Mouse (Mus musculus): ENCODE data around the gene Ppp3ca. TPM values are rescaled to one million over a fixed set of nuclear protein-coding genes. Genes with fewer than 3 reads are reported as not detected.

The Ppp3ca gene
- polyA plus RNA-seq, 1 experiment from 2014 or later = 145 TPM

GRCm38 (mm10) chr3:136761292-136761978, 91.5 kb downstream of the Ppp3ca start:
- Histone ChIP-seq H3K4me3 (no peak overlapping the region), H3K36me3 (replicated peaks) (no peaks in the 10 kb centered on the region), H3K9me3 (no peaks in the 10 kb centered on the region), H3K4me2 (no peak overlapping the region), H3K4me1 (peaks cover 9% of the 10 kb centered on the region; the same call in 1 of the 2 replicates), H3K9ac (no peak overlapping the region), H3K27me3 (replicated peaks) (no peaks in the 10 kb centered on the region), H3K27ac (no peak overlapping the region)
- no peak for ATAC-seq (replicated peaks)
- WGBS = 83% methylated on average over 7 of the region's 7 CpGs

- H3K27ac ChIP-seq = no peak overlapping the region
- no peak for ATAC-seq (replicated peaks)
- no peak overlapping the region for H3K9ac ChIP-seq
- H3K4me3 ChIP-seq = no peak overlapping the region
- H3K36me3 ChIP-seq (replicated peaks) = no peaks in the 10 kb centered on the region
- peaks cover 9% of the 10 kb centered on the region; the same call in 1 of the 2 replicates for H3K4me1 ChIP-seq
- no peaks in the 10 kb centered on the region for H3K9me3 ChIP-seq
- H3K4me2 ChIP-seq = no peak overlapping the region
- WGBS = 85% methylated on average over 1 of the region's 1 CpGs
- no peaks in the 10 kb centered on the region for H3K27me3 ChIP-seq (replicated peaks)
These were observed 92.0 kb downstream of the Ppp3ca start for GRCm38 (mm10) chr3:136761979-136762341.

GRCm38 (mm10) chr3:136763717-136764270, 93.9 kb downstream of the Ppp3ca start:
- Histone ChIP-seq H3K4me2 (no peak overlapping the region), H3K27me3 (replicated peaks) (no peaks in the 10 kb centered on the region), H3K9me3 (no peaks in the 10 kb centered on the region), H3K4me1 (peaks cover 9% of the 10 kb centered on the region; the same call in 1 of the 2 replicates), H3K9ac (no peak overlapping the region), H3K27ac (no peak overlapping the region), H3K36me3 (replicated peaks) (no peaks in the 10 kb centered on the region), H3K4me3 (no peak overlapping the region)
- 64% methylated on average over 5 of the region's 5 CpGs for WGBS
- ATAC-seq (replicated peaks) = no peak

GRCm38 (mm10) chr3:136765569-136765968, 95.6 kb downstream of the Ppp3ca start:
- Histone ChIP-seq H3K4me2 (no peak overlapping the region), H3K27me3 (replicated peaks) (no peaks in the 10 kb centered on the region), H3K4me3 (no peak overlapping the region), H3K36me3 (replicated peaks) (no peaks in the 10 kb centered on the region), H3K4me1 (peaks cover 9% of the 10 kb centered on the region; the same call in 1 of the 2 replicates), H3K27ac (no peak overlapping the region), H3K9me3 (no peaks in the 10 kb centered on the region), H3K9ac (no peak overlapping the region)
- 43% methylated on average over 2 of the region's 2 CpGs for WGBS
- ATAC-seq (replicated peaks) = no peak

GRCm38 (mm10) chr3:136768775-136769485, 99.0 kb downstream of the Ppp3ca start:
- WGBS = 88% methylated on average over 5 of the region's 5 CpGs

GRCm38 (mm10) chr3:136769486-136769882, 99.6 kb downstream of the Ppp3ca start:
- Histone ChIP-seq H3K9me3 (no peaks in the 10 kb centered on the region), H3K36me3 (replicated peaks) (no peaks in the 10 kb centered on the region), H3K27me3 (replicated peaks) (no peaks in the 10 kb centered on the region), H3K4me2 (no peak overlapping the region), H3K4me1 (peaks cover 11% of the 10 kb centered on the region; the same call in 1 of the 2 replicates), H3K27ac (no peak overlapping the region), H3K4me3 (no peak overlapping the region), H3K9ac (no peak overlapping the region)
- ATAC-seq (replicated peaks) = no peak
- 91% methylated on average over 1 of the region's 1 CpGs for WGBS

More at GRCm38 (mm10) chr3:136768775-136769485, 99.0 kb downstream of the Ppp3ca start:
- no peaks in the 10 kb centered on the region for H3K9me3 ChIP-seq
- no peak overlapping the region for H3K4me2 ChIP-seq
- ATAC-seq (replicated peaks) = no peak
- no peaks in the 10 kb centered on the region for H3K27me3 ChIP-seq (replicated peaks)
- H3K9ac ChIP-seq = no peak overlapping the region
- no peak overlapping the region for H3K27ac ChIP-seq
- no peak overlapping the region for H3K4me3 ChIP-seq
- no peaks in the 10 kb centered on the region for H3K36me3 ChIP-seq (replicated peaks)
- H3K4me1 ChIP-seq = peaks cover 8% of the 10 kb centered on the region; the same call in 1 of the 2 replicates

GRCm38 (mm10) chr3:136771700-136772099, 101.8 kb downstream of the Ppp3ca start:
- Histone ChIP-seq H3K4me3 (no peak overlapping the region), H3K27ac (no peak overlapping the region), H3K9ac (no peak overlapping the region), H3K4me2 (no peak overlapping the region), H3K9me3 (no peaks in the 10 kb centered on the region), H3K4me1 (peaks cover 10% of the 10 kb centered on the region; the same call in 1 of the 2 replicates), H3K36me3 (replicated peaks) (no peaks in the 10 kb centered on the region), H3K27me3 (replicated peaks) (no peaks in the 10 kb centered on the region)
- 89% methylated on average over 5 of the region's 5 CpGs for WGBS
- no peak for ATAC-seq (replicated peaks)

GRCm38 (mm10) chr3:136773217-136773616, 103.3 kb downstream of the Ppp3ca start:
- no peak overlapping the region for H3K9ac ChIP-seq
- no peaks in the 10 kb centered on the region for H3K36me3 ChIP-seq (replicated peaks)
- no peak overlapping the region for H3K27ac ChIP-seq
- H3K4me2 ChIP-seq = no peak overlapping the region
- no peak overlapping the region for H3K4me3 ChIP-seq
- 73% methylated on average over 4 of the region's 4 CpGs for WGBS
- no peak for ATAC-seq (replicated peaks)
- H3K4me1 ChIP-seq = peaks cover 10% of the 10 kb centered on the region; the same call in 1 of the 2 replicates
- no peaks in the 10 kb centered on the region for H3K9me3 ChIP-seq
- no peaks in the 10 kb centered on the region for H3K27me3 ChIP-seq (replicated peaks)

- H3K4me3 ChIP-seq = no peak overlapping the region
- 82% methylated on average over 6 of the region's 6 CpGs for WGBS
- no peak for ATAC-seq (replicated peaks)
These were observed 104.3 kb downstream of the Ppp3ca start for GRCm38 (mm10) chr3:136774196-136774595.

GRCm38 (mm10) chr3:136776525-136776924, 106.6 kb downstream of the Ppp3ca start:
- no peak overlapping the region for H3K27ac ChIP-seq
- WGBS = 92% methylated on average over 4 of the region's 4 CpGs

More at GRCm38 (mm10) chr3:136774196-136774595, 104.3 kb downstream of the Ppp3ca start:
- no peak overlapping the region for H3K4me2 ChIP-seq
- no peaks in the 10 kb centered on the region for H3K9me3 ChIP-seq
- peaks cover 10% of the 10 kb centered on the region; the same call in 1 of the 2 replicates for H3K4me1 ChIP-seq
- H3K27me3 ChIP-seq (replicated peaks) = no peaks in the 10 kb centered on the region
- H3K27ac ChIP-seq = no peak overlapping the region
- no peak overlapping the region for H3K9ac ChIP-seq
- H3K36me3 ChIP-seq (replicated peaks) = no peaks in the 10 kb centered on the region

GRCm38 (mm10) chr3:136777380-136777779, 107.5 kb downstream of the Ppp3ca start:
- no peaks in the 10 kb centered on the region for H3K9me3 ChIP-seq
- H3K27ac ChIP-seq = no peak overlapping the region
- 78% methylated on average over 7 of the region's 7 CpGs for WGBS
- H3K4me1 ChIP-seq = peaks cover 10% of the 10 kb centered on the region; the same call in 1 of the 2 replicates
- H3K9ac ChIP-seq = no peak overlapping the region
- no peak; the same call in 1 of the 2 replicates for ATAC-seq (replicated peaks)
- no peak overlapping the region for H3K4me2 ChIP-seq
- no peaks in the 10 kb centered on the region for H3K27me3 ChIP-seq (replicated peaks)
- no peaks in the 10 kb centered on the region for H3K36me3 ChIP-seq (replicated peaks)
- no peak overlapping the region for H3K4me3 ChIP-seq

More at GRCm38 (mm10) chr3:136776525-136776924, 106.6 kb downstream of the Ppp3ca start:
- Histone ChIP-seq H3K9ac (no peak overlapping the region), H3K4me2 (no peak overlapping the region), H3K27me3 (replicated peaks) (no peaks in the 10 kb centered on the region), H3K36me3 (replicated peaks) (no peaks in the 10 kb centered on the region), H3K4me1 (peaks cover 10% of the 10 kb centered on the region; the same call in 1 of the 2 replicates), H3K9me3 (no peaks in the 10 kb centered on the region), H3K4me3 (no peak overlapping the region)
- no peak for ATAC-seq (replicated peaks)

- Histone ChIP-seq H3K36me3 (replicated peaks) (no peaks in the 10 kb centered on the region), H3K4me1 (peaks cover 10% of the 10 kb centered on the region; the same call in 1 of the 2 replicates), H3K9me3 (no peaks in the 10 kb centered on the region), H3K27ac (no peak overlapping the region), H3K27me3 (replicated peaks) (no peaks in the 10 kb centered on the region), H3K4me2 (no peak overlapping the region), H3K9ac (no peak overlapping the region), H3K4me3 (no peak overlapping the region)
- 86% methylated on average over 9 of the region's 9 CpGs for WGBS
- ATAC-seq (replicated peaks) = no peak
These were observed 107.9 kb downstream of the Ppp3ca start for GRCm38 (mm10) chr3:136777787-136778216.

Data from midbrain, embryonic 15.5 days (tissue).